Mouse (Mus musculus): ENCODE results near the gene Slc39a11. TPM values are rescaled to one million over a fixed set of nuclear protein-coding genes. Genes with fewer than 3 reads are reported as not detected.

The Slc39a11 gene
- polyA plus RNA-seq, 1 experiment, result 13.2 TPM

DNA sequence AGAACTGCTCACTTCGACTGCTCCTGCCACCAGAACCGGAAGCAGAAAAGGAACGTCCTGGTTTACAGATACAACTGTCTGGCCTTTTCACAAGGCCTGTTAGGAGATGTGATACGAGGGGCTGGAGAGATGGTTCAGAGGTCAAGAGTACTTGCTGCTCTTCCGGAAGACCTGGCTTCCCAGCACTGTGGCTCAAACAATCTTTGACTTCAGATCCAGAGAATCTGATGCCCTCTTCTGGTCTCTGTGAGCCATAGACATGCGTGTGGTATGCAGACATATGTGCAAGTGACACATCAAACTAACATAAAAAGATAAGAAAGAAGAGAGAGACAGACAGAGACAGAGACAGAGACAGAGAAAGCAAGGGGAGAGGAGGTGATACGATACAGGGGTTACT, 17.6 kb downstream of the Slc39a11 start:
- no peak for DNase-seq (ENCODE audit: low spot score)

DNA sequence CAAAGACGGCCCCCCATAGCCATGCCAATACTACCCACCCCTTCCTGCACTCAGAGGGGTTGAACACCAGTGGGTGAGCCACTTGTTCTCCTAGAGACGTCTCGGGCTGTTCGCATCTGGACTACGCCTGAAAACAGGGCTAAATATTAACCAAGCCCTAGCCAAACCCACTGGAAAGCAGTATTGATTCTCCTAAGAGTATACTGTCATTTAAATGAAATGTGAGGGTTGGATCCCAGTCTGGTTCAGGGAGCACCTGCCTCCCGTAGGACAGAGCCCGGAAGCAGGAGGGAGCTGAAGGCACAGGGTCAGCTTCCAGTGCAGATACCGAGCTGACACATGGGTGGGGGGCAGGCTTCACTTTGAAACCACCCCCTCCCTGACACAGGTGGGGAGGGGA, 18.0 kb downstream of the Slc39a11 start:
- no peak for DNase-seq (ENCODE audit: low spot score)

DNA sequence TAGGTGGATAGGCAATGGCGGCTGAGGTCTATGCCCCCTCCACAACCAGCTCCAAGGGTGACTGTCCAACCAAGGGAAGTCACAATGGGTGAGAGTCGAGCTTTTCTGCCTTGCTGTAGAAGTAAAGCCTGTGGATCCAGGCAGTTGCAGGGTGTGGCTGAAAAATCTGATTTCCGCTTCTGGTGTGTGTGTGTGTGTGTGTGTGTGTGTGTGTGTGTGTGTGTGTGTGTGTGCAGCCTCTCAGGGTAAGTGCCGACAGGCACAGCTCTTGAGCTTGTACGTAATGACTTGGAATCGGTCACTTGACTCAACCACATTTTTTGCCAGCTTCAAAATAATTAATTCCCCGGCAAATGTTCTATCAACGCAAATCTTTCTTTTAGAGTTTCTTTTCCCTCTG, 18.6 kb downstream of the Slc39a11 start:
- no peak for DNase-seq (ENCODE audit: low spot score)

DNA sequence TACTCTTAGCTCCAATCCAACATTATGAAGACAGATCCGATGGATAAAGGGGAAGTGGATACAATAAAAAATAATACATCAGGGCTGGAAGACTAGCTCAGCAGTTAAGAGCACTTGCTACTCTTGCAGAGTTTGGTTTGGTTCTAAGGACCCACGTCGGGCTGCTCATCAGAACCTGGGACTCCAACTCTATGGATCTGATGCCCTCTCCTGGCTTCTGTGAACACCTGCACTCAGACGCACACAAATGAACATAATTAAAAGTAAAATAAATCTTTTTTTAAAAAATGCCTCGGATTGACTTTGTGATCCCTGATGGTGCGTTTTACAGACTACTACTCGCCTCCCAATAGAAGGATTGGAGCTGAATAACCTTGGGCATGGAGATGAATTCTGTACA, 19.2 kb downstream of the Slc39a11 start:
- no peak for DNase-seq (ENCODE audit: low spot score)

DNA sequence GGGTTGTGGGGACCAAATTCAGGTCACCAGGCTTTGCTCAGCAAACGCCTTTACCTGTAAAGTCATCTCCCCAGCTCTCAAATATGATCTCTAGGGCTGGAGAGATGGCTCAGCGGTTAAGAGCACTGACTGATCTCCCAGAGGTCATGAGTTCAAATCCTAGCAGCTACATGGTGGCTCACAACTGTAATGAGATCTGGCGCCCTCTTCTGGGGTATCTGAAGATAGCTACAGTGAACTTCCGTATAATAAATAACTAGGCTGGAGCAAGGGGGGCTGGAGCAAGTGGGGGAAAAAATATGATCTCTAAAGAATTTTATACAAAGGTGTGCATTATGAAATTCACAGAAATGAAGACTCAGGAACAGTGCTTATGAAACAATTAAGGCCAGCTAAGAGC, 22.1 kb downstream of the Slc39a11 start:
- no peak for DNase-seq (ENCODE audit: low spot score)

DNA sequence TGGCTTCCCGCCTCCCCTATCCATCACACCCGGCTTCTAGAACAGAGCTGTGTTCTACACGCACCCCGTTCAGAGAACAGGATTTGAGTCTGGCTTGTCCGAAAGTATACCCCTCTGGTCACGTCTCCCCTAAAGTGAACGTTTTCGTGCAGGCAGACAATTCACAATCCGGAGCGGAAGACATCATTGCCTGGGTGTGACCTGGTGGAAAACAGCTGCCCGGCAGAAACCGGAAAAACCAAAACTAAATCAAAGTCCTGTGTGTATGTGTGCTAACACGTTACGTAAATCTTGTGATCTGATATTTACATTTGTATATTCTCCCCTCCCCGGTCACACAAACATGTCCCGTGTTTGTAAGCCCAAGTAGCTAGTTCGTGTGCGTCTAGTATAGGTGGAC, 24.4 kb downstream of the Slc39a11 start:
- DNase-seq (ENCODE audit: low spot score), result no peak

DNA sequence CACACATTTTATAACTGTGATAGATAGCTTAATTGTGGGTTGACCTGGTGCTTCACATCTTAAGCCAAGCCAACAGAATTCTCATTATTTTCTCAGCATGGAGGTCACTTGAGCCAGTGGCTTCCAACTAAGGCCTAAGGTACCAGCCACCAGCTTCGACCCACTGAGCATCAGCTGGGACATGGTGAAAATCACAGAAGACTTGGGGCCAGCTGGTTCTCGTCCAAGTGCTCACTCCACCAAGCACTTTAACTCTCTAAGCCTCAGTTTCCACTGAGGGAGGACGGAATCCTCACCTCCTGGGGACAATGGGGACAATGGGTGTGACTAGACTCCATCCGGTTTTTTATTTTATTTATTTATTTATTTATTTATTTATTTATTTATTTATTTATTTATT, 27.9 kb downstream of the Slc39a11 start:
- no peak for DNase-seq (ENCODE audit: low spot score)

DNA sequence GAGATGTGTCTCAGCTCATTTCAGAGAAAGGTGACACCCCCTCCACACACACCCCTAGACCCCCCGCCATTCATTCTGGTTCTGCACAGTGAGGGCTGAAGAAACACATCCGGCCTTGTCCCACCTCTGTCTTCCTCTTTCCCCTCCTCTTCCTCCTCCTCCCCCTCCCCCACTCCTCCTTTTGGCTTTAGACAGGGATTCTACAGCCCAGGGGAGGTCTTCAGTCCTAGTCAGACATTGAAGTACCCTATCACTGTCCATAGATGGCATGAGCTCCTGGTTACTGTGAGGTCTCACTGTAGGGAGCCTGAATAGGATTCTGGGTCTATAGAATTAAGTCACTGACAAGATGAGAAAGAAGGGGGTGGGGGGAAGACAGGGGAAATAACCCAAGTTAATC, 28.9 kb downstream of the Slc39a11 start:
- no peak for DNase-seq (ENCODE audit: low spot score)

DNA sequence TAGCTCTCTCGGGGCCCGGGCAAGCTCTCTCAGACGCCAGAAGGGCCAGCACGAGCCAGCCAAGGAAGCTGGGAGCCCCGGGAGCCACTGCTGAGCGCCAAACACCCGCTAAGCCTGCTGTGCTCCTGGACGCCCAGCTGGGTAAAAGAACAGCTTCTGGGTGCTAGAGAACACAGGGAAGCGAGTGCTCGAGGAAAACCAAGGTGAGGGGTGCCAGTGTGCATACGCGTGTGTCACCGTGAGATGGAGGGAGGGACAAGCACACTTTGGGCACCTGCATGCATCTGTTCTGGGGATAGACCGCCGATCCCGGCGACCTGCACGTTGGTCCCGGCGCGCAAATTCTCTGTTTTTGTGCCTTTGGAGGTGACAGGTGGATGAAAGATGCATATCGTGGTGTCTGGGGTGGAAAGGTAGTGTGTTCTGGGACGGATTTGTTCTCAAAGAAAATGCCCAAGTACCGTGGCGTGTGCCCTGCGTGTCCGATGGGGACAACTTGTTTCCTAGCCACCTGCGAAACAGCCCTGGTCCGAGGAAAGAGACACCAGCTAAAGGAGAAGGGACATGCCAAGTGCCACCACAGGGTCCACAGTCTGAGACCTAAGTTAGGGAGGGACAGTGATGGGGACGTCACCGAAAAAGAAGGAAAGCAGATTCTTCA, 30.3 kb downstream of the Slc39a11 start:
- peak; percentile 34 for DNase-seq (ENCODE audit: low spot score)

DNA sequence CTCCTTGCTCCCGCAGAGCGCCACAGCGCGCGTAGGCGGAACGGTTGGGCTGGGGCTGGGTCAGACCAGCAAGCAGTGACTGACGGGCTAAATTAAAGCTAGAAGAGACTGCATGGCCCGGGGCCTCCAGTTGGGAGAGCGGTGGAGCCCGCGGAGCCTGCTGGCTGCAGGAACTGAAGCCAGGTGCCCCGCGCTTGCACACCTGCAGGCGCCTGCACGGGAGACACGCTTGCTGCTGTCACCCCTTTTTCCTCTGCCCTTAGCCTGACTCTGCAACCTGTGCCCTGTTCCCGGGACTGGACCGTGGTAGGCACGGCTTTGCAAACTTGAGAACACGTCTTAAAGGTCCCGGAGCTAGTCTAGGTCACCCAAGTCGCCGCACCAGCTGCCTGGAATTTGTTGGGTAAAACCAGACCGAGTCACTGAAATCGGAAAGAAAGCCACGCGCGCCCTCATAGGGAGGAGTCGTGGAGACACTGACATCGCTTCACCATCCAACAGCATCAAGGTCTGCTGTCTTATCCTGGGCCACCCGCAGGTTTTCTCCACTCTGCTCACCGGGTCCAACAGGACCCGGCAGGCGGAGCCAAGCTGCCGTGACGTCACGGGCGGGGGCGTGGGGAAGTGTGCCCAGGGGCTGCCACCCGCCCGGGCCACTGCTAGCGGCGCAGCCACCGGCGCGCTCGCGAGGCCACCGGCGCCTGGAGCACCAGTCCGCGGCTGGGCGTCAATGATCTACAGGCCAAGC, 31.0 kb downstream of the Slc39a11 start, which contains the start of gene Sstr2:
Gene Sstr2, plus strand, starts transcription at position 671 of the 748 bp plus-strand sequence.
- peak; percentile 25 for DNase-seq (ENCODE audit: low spot score)

DNA sequence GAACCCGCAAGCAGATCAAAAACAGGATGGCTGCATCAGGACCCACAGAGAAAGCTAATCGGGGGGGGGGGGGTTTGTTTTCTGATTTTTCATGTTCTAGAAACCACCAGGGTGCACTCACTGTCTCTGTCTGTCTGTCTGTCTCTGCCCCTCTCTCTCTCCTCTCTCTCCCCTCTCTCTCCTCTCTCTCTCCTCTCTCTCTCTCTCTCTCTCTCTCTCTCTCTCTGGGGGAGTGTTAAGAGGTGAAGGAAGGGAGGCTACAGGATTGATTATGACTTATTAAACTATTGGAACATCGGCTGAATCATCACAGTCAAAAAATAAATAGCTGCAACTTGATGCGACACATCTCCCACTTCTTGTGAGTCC, 31.6 kb downstream of the Slc39a11 start:
- no peak for DNase-seq (ENCODE audit: low spot score)

DNA sequence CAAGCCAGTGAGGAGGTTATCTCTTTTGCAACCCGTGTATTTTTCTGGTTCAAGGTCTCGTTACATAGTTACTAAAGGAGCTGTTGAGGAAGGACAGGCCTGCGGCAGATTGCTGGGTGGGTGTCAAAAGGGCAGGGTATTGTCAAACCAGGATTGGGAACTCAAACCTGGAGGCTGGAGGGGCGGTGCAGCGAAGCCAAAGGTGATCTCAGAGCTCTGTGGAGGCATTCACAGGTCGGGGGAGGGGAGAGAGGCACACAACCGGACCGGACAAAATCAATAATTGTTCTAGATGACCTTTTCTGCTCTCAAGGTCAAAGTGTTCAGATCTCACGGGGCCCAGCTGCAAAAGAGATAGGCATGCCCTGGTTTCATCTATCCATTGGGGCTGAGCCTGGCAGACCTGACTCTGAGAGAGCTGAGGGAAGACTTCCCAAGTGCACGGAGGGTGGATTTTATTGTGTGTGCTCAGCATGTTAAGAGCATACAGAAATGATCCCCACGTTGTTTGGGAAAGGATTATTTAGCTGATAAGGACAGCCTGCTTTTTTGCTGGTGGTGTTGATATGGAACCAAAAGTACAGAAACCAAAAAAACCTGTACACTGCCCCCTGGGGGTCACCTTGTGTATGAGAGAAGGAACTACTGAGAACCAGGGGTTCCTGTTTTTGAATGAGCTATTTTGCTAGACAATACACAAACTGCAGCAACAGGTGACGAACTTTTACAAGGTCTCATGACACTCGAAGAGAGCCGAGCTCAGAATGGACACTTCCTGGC, 32.6 kb downstream of the Slc39a11 start:
- no peak for DNase-seq (ENCODE audit: low spot score)

DNA sequence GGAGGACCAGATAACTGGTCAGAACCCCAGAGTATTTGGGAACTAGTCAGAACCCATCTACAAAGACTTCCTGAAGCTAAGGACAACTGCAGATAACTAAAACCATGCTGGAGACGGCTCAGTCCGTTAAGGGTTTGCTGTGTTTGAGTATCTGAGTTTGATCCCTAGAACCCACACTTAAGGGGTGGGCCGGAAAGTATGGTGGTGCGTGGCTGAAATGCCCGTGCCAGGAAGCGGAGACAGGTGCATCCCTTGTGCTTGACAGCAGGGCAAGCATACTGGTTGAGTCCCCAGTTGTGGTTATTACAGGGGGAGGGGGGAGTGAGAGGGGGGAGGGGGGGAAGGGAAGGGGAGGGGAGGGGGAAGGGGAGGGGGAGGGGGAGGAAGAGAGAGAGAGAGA, 35.4 kb downstream of the Slc39a11 start:
- DNase-seq (ENCODE audit: low spot score), result no peak

DNA sequence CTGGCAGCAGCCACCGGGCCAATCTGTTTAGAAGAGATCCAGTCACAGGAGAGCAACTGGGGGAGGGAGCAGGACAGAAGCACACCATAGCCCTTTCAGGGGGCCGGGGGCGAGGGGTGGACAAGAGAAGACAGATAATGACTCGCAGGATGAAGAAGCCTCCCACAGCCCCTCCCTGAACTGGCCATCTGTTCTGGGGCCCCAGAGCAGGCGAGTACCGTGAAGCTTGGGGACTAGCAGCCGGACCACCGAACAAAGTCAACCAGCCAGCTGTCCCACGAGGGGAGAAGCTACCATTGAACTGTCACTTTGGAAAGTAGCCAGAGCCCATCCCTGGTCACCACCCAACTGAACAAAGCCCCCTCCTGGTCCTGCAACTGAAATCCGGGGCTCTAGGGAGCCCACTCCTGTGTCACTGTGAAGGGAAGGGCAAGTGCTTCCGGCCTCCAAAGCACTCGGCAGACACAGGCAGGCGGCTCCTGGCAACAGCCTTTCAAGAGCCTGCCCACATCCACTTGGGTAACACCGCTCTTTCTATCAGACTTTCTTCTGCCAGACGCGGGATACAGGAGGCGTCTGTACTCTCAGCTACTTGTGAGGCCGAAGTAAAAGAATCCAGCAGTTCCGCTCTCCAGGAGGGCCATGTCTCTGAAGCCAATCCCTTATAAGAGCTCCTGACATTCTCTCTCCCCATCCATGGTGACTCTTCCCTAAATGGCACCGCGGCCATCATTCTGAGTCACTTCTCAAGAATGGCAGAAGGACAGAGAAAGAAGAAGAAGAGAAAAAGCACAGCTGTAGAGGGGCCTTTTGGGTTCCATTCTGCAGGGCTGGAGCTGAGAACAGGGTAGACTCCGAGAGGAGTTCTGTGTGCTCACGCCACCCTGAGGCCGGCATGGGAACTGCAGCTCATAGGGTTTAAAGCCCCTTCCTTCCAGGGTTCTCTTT, 37.9 kb downstream of the Slc39a11 start:
- no peak for DNase-seq (ENCODE audit: low spot score)

DNA sequence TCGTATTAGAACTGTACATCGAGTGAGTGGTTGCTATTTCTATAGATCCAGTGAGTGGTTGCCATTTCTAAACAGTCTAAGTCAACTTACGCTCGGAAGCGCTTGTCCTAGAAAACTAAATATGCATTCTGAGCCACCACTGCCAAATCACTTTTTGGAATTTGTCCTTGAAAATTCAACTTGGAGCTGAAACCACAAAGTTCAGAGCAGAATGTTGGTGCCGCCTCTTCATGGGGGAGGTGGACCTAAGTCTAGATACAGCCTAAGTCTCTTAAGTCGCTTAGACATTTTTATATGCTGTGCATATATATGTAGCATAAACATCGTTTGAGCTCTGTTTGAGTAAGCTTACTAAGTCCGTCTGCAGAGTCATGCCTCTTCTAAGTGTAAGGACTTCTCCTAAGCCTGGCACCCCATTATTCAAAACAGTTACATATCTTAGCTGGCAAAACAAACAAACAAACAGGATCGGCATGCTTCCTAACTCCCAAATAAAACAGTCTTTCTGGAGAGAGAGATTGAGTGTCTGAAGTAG, 38.7 kb downstream of the Slc39a11 start:
- DNase-seq (ENCODE audit: low spot score), result no peak

DNA sequence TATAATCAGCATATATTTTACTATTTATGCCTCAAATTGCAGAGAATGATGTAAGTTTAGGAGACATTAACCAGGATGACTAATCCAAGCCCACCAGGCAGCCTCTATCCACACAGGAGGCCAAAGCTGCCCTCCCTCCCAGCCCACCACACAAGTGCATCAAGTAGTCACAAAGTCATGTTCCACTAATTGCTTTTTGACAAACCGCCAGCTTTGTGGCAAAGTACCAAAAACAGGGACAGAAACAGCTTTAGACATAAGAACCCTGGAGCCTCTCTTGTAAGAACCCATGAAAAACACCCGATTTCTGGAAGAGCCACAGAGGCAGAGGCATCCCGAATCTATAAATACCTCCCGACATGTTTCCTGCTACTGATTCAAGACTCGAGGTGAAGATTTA, 39.6 kb downstream of the Slc39a11 start:
- DNase-seq (ENCODE audit: low spot score), result no peak

DNA sequence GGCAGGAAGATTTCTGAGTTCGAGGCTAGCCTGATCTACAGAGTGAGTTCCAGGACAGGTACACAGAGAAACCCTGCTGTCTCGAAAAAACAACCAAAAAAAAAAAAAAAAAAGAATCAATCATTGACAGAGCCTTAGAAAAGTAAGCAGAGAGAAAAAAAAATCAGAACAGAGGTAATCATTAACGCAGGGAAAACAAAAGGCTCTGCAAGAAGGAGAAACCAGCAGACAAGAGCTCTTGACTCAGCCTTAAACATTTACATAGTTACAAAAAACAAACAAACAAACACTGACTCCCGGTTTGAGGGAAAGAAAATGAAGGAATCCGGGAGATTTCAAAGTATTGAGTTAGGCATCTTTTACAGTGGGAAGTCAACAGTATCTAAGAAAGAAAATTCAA, 40.3 kb downstream of the Slc39a11 start:
- no peak for DNase-seq (ENCODE audit: low spot score)

DNA sequence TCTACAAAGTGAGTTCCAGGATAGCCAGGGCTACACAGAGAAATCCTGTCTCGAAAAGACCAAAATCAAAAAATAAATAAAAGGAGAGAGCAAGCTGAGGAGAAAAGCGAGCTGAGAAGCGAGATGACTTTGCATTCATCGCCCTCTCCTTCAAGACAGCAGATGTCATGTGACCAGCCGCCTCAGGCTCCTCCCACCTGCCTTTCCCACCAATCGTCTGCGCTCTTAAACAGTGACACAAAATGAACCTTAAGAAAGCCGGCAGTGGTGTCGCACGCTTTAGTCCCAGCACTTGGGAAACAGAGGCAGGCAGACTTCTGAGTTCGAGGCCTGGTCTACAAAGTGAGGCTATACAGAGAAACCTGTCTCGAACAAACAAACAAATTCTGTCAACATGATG, 42.3 kb downstream of the Slc39a11 start:
- no peak for DNase-seq (ENCODE audit: low spot score)

DNA sequence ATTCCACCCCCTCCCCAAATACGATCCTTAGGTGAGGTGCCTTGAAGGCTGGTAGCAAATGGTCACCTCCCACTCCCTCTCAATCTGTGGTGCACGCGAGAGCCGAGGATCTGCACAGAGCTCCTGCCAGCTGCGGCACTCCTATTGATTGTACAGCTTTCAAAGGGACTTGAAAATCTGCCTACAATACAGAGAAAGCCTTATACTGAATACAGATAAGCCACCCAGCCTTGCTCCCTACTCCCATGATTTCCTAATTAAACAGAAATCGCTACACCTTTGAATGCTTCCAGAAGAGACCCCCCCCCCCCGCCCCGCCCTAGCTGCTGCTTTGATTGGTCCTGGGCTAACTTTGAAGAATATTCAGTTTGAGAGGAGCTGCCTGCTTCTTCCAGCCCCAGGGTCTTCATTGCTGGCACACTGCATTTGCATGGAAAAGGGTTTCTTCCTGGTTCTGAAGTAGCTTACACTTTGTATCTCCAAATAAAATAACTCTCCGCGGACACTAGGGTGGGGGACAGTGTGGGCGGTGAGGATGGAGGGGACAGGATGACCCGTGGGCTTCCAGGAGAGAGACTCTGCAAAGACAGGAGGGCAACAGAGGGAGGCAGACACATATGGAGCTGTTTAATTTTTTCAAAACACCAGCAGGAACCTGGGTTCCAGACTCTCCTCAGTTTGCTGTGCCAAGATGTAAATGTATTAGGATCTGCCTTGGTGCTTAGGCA, 48.1 kb downstream of the Slc39a11 start:
- no peak for DNase-seq (ENCODE audit: low spot score)

DNA sequence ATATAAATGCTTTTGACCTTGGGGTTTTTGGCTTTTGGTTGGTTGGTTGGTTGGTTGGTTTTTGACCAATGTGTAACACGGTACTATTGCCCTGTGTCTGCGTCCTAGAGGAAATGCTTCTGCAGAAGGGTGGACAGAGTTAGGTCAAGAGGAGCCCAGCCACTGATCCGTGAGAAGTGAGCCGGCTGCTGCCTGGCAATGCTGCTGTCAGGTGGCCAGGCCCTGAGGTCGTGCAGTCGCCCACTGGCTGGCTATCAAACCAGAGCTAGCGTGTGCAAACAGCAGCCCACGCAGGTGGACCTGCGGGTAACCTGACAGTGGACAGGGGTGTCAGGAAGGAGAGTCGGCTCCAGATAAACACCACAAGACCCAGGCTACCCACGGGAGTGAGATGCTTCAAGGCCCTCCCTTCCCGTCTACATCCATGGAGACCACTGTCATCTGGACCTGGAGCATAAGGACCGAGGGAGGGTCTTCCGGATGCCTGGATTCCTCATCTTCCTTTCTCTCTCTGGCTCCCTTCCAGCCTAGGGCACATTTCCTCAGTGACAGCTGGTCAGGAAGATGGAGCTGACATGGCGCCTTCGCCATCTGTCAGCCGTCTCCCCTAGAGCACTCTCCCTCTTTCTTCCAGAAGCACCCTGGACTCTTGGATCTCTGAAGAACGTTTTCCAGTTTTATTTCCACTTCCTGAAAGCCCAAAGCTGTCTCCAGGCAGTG, 49.2 kb downstream of the Slc39a11 start:
- DNase-seq (ENCODE audit: low spot score), result no peak

All from urinary bladder, adult 2 months (tissue).